In the genomic region with DNA sequence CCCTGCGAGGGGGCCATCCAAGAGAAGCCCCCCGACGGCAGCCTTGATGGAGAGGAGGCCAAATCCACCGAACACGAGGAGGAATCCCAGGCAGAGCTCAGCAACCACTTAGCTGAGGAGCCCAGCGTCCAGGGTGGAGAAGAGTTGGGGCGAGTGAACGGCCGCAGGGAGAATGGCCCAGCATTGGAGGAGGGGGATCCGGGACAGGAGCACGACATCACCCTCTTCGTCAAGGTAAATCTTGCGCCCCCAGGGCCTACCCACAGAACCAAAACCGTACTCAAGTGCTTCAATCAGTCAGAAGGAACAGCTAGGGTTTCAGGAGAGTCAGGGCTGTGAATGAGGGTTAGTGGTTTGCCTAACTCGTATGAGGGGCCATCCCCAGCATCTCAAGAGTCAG, we compare ENCODE assay signal across 9 mouse cellular contexts. TPM values are rescaled to one million over a fixed set of nuclear protein-coding genes. Genes with fewer than 3 reads are reported as not detected.
A peak's percentile ranks its signal among the peaks of the same experiment; 100 is the strongest.
DNase-seq lines count a peak whose midpoint lies in the region; ATAC-seq lines count a peak whose summit lies in the region.
"Had no signal": no experiment of that assay in that cellular context is flagged by ENCODE, and none has a peak within 500 bp of the region (broad histone marks: within the 10 kb centered on the region; RNA-seq: fewer than 3 reads in every experiment).

No protein-coding gene starts in this region.

- peaks cover 20% of the 10 kb centered on the region for H3K4me1 ChIP-seq in heart, embryonic 15.5 days (replicated peaks)
- H3K4me1 ChIP-seq in forebrain, embryonic 10.5 days: peaks cover 35% of the 10 kb centered on the region
- peaks cover 6% of the 10 kb centered on the region for H3K4me1 ChIP-seq in limb, embryonic 11.5 days (ENCODE audit: control insufficient read depth, insufficient read depth, low read length)
- peaks cover 12% of the 10 kb centered on the region; the same call in 1 of the 2 replicates for H3K4me1 ChIP-seq in neural tube, embryonic 12.5 days

- peaks cover 46% of the 10 kb centered on the region for H3K27me3 ChIP-seq in heart, embryonic 15.5 days
- H3K27me3 ChIP-seq in forebrain, embryonic 10.5 days (ENCODE audit: poor library complexity, severe bottlenecking): peaks cover 62% of the 10 kb centered on the region
- H3K27me3 ChIP-seq in limb, embryonic 11.5 days (ENCODE audit: control insufficient read depth, insufficient read depth, low read length): peaks cover 31% of the 10 kb centered on the region
- peaks cover 40% of the 10 kb centered on the region for H3K27me3 ChIP-seq in neural tube, embryonic 12.5 days (replicated peaks)

- no peak for ATAC-seq in heart, embryonic 15.5 days (replicated peaks; ENCODE audit: insufficient number of reproducible peaks, insufficient read depth, low FRiP score, low read depth)
- no peak for ATAC-seq in limb, embryonic 11.5 days (ENCODE audit: insufficient number of reproducible peaks, low FRiP score, low TSS enrichment, low read depth)
- ATAC-seq in neural tube, embryonic 12.5 days (ENCODE audit: low FRiP score, low read depth): no peak

- H3K27ac ChIP-seq in heart, embryonic 15.5 days: no peak overlapping the region
- H3K27ac ChIP-seq in forebrain, embryonic 10.5 days: peak overlapping the region; percentile 70; the same call in 1 of the 2 replicates
- no peak overlapping the region for H3K27ac ChIP-seq in limb, embryonic 11.5 days (replicated peaks; ENCODE audit: low read depth, low read length)
- no peak overlapping the region for H3K27ac ChIP-seq in neural tube, embryonic 12.5 days

- no peak for DNase-seq in heart, postnatal 10 days
- no peak for DNase-seq in forebrain, embryonic 10.5 days (ENCODE audit: extremely low spot score, low spot score)
- no peak for DNase-seq in limb, embryonic 11.5 days (ENCODE audit: low spot score)
- no peak for DNase-seq in thymus, postnatal 4 days
- no peak for DNase-seq in frontal cortex, postnatal 25 days (ENCODE audit: low spot score in 2 of 2)
- no peak for DNase-seq in gastrocnemius, adult 8-10 months (ENCODE audit: low spot score in 2 of 2)
- DNase-seq: right cerebral cortex, postnatal 4 days had no signal

- H3K4me3 ChIP-seq in heart, embryonic 15.5 days: peak overlapping the region; percentile 64
- H3K4me3 ChIP-seq in forebrain, embryonic 10.5 days: peak overlapping the region; percentile 57
- peak overlapping the region; percentile 44; the same call in 1 of the 2 replicates for H3K4me3 ChIP-seq in limb, embryonic 11.5 days (ENCODE audit: low read depth, low read length)
- H3K4me3 ChIP-seq in neural tube, embryonic 12.5 days: peak overlapping the region; percentile 45

- peak overlapping the region; percentile 96 for H3K4me2 ChIP-seq in heart, embryonic 15.5 days
- H3K4me2 ChIP-seq in limb, embryonic 11.5 days (ENCODE audit: low read depth, severe bottlenecking): peak overlapping the region; percentile 96; the same call in 1 of the 2 replicates
- H3K4me2 ChIP-seq in neural tube, embryonic 12.5 days (replicated peaks): peak overlapping the region; percentile 89

- peak overlapping the region; percentile 55; the same call in 1 of the 2 replicates for H3K9ac ChIP-seq in heart, embryonic 15.5 days
- no peak overlapping the region for H3K9ac ChIP-seq in limb, embryonic 11.5 days (ENCODE audit: low read length)
- H3K9ac ChIP-seq in neural tube, embryonic 12.5 days: no peak overlapping the region

- WGBS in heart, embryonic 15.5 days: 20% methylated on average over 15 of the region's 15 CpGs
- 16% methylated on average over 15 of the region's 15 CpGs for WGBS in forebrain, embryonic 10.5 days
- 16% methylated on average over 15 of the region's 15 CpGs for WGBS in limb, embryonic 11.5 days
- WGBS in neural tube, embryonic 12.5 days: 24% methylated on average over 15 of the region's 15 CpGs

- H3K9me3 ChIP-seq in heart, embryonic 15.5 days (replicated peaks): no peaks in the 10 kb centered on the region
- H3K9me3 ChIP-seq in forebrain, embryonic 10.5 days: no peaks in the 10 kb centered on the region
- H3K9me3 ChIP-seq in limb, embryonic 11.5 days (ENCODE audit: control insufficient read depth, low read length): no peaks in the 10 kb centered on the region
- no peaks in the 10 kb centered on the region for H3K9me3 ChIP-seq in neural tube, embryonic 12.5 days

- H3K36me3 ChIP-seq in heart, embryonic 15.5 days: no peaks in the 10 kb centered on the region
- H3K36me3 ChIP-seq in forebrain, embryonic 10.5 days (replicated peaks): no peaks in the 10 kb centered on the region
- H3K36me3 ChIP-seq in limb, embryonic 11.5 days (ENCODE audit: control insufficient read depth, insufficient read depth, low read length): no peaks in the 10 kb centered on the region
- H3K36me3 ChIP-seq in neural tube, embryonic 12.5 days: no peaks in the 10 kb centered on the region

- intact Hi-C loops in heart, postnatal 10 days (cut with DNase I): no loop called here

RNA-seq across cellular contexts. Expression of gene Clic6, which starts 13.8 kb away (rescaled TPM):
- polyA plus RNA-seq in heart, embryonic 15.5 days (2015; fragmentation: Nextera tagmentation; extraction: Ambion mirVana): 1.8 and 2.9 TPM in 2 replicates
- total RNA-seq in heart, postnatal 10 days (2021): under 1 TPM; 0.12 to 0.29 TPM
- 4.8 and 5.2 TPM in 2 replicates for polyA plus RNA-seq in forebrain, embryonic 10.5 days (2016; fragmentation: Nextera tagmentation; extraction: Ambion mirVana)
- polyA plus RNA-seq in limb, embryonic 11.5 days (2014; fragmentation: Nextera tagmentation; extraction: Ambion mirVana): 0.41 TPM in 2 replicates
- 0.59 and 0.66 TPM in 2 replicates for polyA plus RNA-seq in neural tube, embryonic 12.5 days (2016; fragmentation: Nextera tagmentation; extraction: Ambion mirVana)
- under 1 TPM in 2 of 4 experiments, not detected in 2; 0.10 to 0.11 TPM for total RNA-seq in gastrocnemius, adult 8-10 months (2022)

RNA-seq across cellular contexts. Expression of gene Rcan1, which starts 28.7 kb away (rescaled TPM):
- polyA plus RNA-seq in heart, embryonic 15.5 days (2015; fragmentation: Nextera tagmentation; extraction: Ambion mirVana): 85.3 and 94.4 TPM in 2 replicates
- 10 to 100 TPM; 87.4 to 90.2 TPM for total RNA-seq in heart, postnatal 10 days (2021)
- 34.4 and 34.7 TPM in 2 replicates for polyA plus RNA-seq in forebrain, embryonic 10.5 days (2016; fragmentation: Nextera tagmentation; extraction: Ambion mirVana)
- polyA plus RNA-seq in limb, embryonic 11.5 days (2014; fragmentation: Nextera tagmentation; extraction: Ambion mirVana): 33.0 and 33.8 TPM in 2 replicates
- 47.1 and 48.6 TPM in 2 replicates for polyA plus RNA-seq in neural tube, embryonic 12.5 days (2016; fragmentation: Nextera tagmentation; extraction: Ambion mirVana)
- total RNA-seq in gastrocnemius, adult 8-10 months (2022): 100 to 1,000 TPM in 1 of 4 experiments, 10 to 100 TPM in 3; 60.7 to 178 (median 77.4) TPM
